Mouse (Mus musculus): ENCODE measurements at regions not wholly inside any gene's neighbourhood (a gene's known extent, or its start where the extent isn't known, plus 50 kb on each side); places are given as distances from the start of the nearest gene placed in this dataset.

DNA sequence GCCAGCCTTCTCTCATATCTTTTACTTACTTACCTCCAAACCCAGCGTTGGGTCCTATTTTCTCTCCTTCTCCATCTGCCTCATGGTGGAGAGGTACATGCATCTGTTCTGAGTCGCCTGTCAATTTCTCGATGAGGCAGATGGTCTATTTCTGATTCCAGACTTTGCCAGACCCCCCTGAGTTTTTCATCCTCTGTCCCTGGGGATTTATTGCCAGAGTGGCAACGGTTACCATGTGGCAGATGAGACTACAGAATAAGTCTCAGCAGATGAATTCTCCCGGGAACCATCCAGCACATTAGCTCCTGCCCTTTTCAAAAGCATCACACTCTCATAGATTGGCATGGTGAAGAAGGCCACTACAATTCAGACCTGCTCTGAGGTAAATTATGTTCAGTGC lies 819.7 kb upstream of the Acvr2a start:
- no peak overlapping the region for H3K27ac ChIP-seq (replicated peaks)
- no peak overlapping the region for H3K4me3 ChIP-seq (replicated peaks)
- no peak for ATAC-seq (ENCODE audit: low FRiP score)
- no peak overlapping the region for H3K9ac ChIP-seq (replicated peaks)
- no peak overlapping the region for H3K4me2 ChIP-seq
- 50% methylated on average over 5 of the region's 5 CpGs for WGBS
- H3K4me1 ChIP-seq: no peaks in the 10 kb centered on the region
- no peaks in the 10 kb centered on the region for H3K27me3 ChIP-seq (replicated peaks)
- H3K36me3 ChIP-seq: no peaks in the 10 kb centered on the region
- H3K9me3 ChIP-seq (replicated peaks): no peaks in the 10 kb centered on the region

- H3K4me3 ChIP-seq (replicated peaks): no peak overlapping the region
- H3K9ac ChIP-seq (replicated peaks): no peak overlapping the region
- H3K36me3 ChIP-seq: no peaks in the 10 kb centered on the region
- no peak for ATAC-seq (ENCODE audit: low FRiP score)
- 0 out of 2 replicates have a peak, but pooled peaks cover 3% of the 10 kb centered on the region for H3K4me1 ChIP-seq
- H3K9me3 ChIP-seq (replicated peaks): no peaks in the 10 kb centered on the region
- WGBS: 74% methylated on average over 6 of the region's 6 CpGs
- H3K4me2 ChIP-seq: no peak overlapping the region
- no peak overlapping the region for H3K27ac ChIP-seq (replicated peaks)
- H3K27me3 ChIP-seq (replicated peaks): no peaks in the 10 kb centered on the region
These were observed 812.7 kb upstream of the Acvr2a start for GRCm38 (mm10) chr2:48001230-48001629.

GRCm38 (mm10) chr2:48001800-48002507 lies 812.0 kb upstream of the Acvr2a start:
- peak; percentile 94 for ATAC-seq (ENCODE audit: low FRiP score)
- Histone ChIP-seq H3K27me3 (replicated peaks) (no peaks in the 10 kb centered on the region), H3K9ac (replicated peaks) (no peak overlapping the region), H3K4me1 (0 out of 2 replicates have a peak, but pooled peaks cover 3% of the 10 kb centered on the region), H3K27ac (replicated peaks) (no peak overlapping the region), H3K4me3 (replicated peaks) (no peak overlapping the region), H3K4me2 (peak overlapping the region; percentile 19; the same call in 1 of the 2 replicates), H3K9me3 (replicated peaks) (no peaks in the 10 kb centered on the region), H3K36me3 (no peaks in the 10 kb centered on the region)
- 39% methylated on average over 11 of the region's 11 CpGs for WGBS

DNA sequence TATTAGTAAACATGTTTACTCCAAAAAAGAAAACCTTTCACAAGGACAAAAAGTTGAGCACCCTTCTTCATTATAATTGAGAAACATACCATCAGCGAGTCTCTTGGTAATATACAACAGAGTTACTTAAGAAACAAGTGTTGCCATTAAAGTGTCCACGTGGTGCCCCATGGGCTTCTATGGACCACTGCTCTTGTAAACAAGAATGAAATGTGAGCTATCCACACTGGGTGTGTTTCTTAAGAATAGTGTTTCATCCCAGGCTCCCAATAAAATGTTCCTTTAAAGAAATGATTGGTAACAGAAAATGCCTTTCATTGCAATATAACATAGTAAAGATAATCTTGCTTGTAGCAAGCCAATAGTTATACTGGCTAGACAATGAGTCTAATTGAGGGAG lies 803.6 kb upstream of the Acvr2a start:
- no peak overlapping the region for H3K4me3 ChIP-seq (replicated peaks)
- no peak for ATAC-seq (ENCODE audit: low FRiP score)
- no peak overlapping the region for H3K27ac ChIP-seq (replicated peaks)
- 78% methylated on average over 2 of the region's 2 CpGs for WGBS
- no peaks in the 10 kb centered on the region for H3K4me1 ChIP-seq
- H3K4me2 ChIP-seq: no peak overlapping the region
- no peaks in the 10 kb centered on the region for H3K27me3 ChIP-seq (replicated peaks)
- no peak overlapping the region for H3K9ac ChIP-seq (replicated peaks)
- no peaks in the 10 kb centered on the region for H3K9me3 ChIP-seq (replicated peaks)
- H3K36me3 ChIP-seq: no peaks in the 10 kb centered on the region

GRCm38 (mm10) chr2:48027559-48027958 lies 786.4 kb upstream of the Acvr2a start:
- peak; percentile 63 for ATAC-seq (ENCODE audit: low FRiP score)
- Histone ChIP-seq H3K4me2 (no peak overlapping the region), H3K27me3 (replicated peaks) (no peaks in the 10 kb centered on the region), H3K4me3 (replicated peaks) (no peak overlapping the region), H3K27ac (replicated peaks) (no peak overlapping the region), H3K4me1 (no peaks in the 10 kb centered on the region), H3K9ac (replicated peaks) (no peak overlapping the region), H3K9me3 (replicated peaks) (no peaks in the 10 kb centered on the region), H3K36me3 (no peaks in the 10 kb centered on the region)
- WGBS: 64% methylated on average over 7 of the region's 7 CpGs

DNA sequence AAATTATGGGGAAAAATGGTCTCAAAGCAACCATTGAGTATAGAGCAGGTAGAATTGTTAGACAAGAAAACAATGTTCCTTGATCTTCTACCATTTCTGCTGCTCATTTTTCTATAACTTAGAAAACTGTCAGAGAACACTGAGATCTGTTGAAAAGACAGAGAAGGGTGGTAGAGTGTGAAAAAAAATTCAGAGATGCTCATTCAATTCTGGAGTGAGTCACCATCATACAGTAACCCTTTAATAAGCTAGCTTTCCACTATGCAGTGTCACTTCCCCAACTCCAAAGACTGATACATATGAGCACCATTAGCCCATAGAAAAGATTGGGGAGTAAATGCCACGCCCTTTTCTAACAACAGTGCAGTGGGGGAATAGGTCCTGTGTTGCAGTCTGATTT lies 752.5 kb upstream of the Acvr2a start:
- Histone ChIP-seq H3K9ac (replicated peaks) (no peak overlapping the region), H3K36me3 (no peaks in the 10 kb centered on the region), H3K9me3 (replicated peaks) (no peaks in the 10 kb centered on the region), H3K27me3 (replicated peaks) (no peaks in the 10 kb centered on the region), H3K27ac (replicated peaks) (no peak overlapping the region), H3K4me2 (no peak overlapping the region), H3K4me1 (no peaks in the 10 kb centered on the region), H3K4me3 (replicated peaks) (no peak overlapping the region)
- no peak for ATAC-seq (ENCODE audit: low FRiP score)
- WGBS: 66% methylated on average over 1 of the region's 1 CpGs

- Histone ChIP-seq H3K27ac (replicated peaks) (no peak overlapping the region), H3K9me3 (replicated peaks) (no peaks in the 10 kb centered on the region), H3K27me3 (replicated peaks) (no peaks in the 10 kb centered on the region), H3K9ac (replicated peaks) (no peak overlapping the region), H3K4me1 (no peaks in the 10 kb centered on the region), H3K4me3 (replicated peaks) (no peak overlapping the region), H3K36me3 (no peaks in the 10 kb centered on the region), H3K4me2 (no peak overlapping the region)
- no peak for ATAC-seq (ENCODE audit: low FRiP score)
- WGBS: 80% methylated on average over 9 of the region's 9 CpGs
These were observed 750.5 kb upstream of the Acvr2a start for GRCm38 (mm10) chr2:48063436-48063835.

DNA sequence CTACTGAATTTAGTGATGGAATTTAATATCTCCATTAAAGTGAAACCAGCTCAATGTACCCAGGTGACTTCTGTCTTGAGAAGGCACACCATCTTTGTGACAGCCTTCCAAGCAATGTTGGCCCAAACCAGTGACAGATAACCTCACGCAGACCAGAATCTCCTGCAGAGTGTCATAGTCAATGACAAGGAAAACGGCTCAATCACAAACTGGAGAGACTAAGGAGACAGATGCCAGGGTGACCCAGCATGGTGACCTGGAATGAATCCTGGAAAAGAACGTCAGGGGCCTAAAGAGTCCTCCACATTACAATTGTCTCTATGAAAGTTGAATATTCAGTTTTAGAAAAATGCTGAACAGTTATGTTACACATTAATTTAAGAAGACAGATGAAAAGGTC lies 748.7 kb upstream of the Acvr2a start:
- WGBS: 78% methylated on average over 3 of the region's 3 CpGs
- H3K36me3 ChIP-seq: no peaks in the 10 kb centered on the region
- no peak overlapping the region for H3K4me3 ChIP-seq (replicated peaks)
- no peak overlapping the region for H3K4me2 ChIP-seq
- H3K9ac ChIP-seq (replicated peaks): no peak overlapping the region
- H3K9me3 ChIP-seq (replicated peaks): no peaks in the 10 kb centered on the region
- no peaks in the 10 kb centered on the region for H3K27me3 ChIP-seq (replicated peaks)
- H3K4me1 ChIP-seq: no peaks in the 10 kb centered on the region
- H3K27ac ChIP-seq (replicated peaks): no peak overlapping the region
- ATAC-seq (ENCODE audit: low FRiP score): no peak

DNA sequence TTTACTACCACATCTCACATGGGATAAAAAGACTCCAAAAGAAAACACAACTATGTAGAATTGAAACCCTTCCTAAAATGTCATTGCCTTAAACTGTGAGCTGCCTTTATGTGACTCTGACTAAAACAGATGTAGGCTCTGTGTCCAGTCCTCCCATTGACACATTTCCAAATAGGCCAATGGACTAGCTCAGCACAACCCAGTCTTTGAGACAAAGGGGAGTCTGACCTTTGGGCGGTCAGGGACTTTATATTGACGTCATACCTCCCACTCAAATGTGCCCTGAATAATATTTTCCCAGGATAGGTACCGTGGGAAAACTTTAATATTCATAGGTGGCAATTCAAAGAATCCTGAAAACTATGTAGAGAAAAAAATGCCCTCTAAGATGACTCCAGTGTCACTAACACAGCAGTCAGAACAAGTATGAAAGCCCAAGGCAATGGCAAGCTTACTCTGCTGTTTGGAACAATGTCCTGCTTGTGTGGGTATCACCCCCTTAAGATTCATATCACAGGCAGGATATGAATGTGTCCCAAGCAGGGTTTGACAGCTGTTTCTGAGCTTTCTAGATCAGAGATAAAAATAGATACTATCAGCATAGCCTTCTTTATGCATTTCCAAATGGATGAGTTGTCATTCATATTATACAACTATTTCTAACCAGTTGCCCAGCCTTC lies 731.6 kb upstream of the Acvr2a start:
- Histone ChIP-seq H3K4me3 (replicated peaks) (no peak overlapping the region), H3K27me3 (replicated peaks) (no peaks in the 10 kb centered on the region), H3K27ac (replicated peaks) (no peak overlapping the region), H3K36me3 (no peaks in the 10 kb centered on the region), H3K4me1 (no peaks in the 10 kb centered on the region), H3K9me3 (replicated peaks) (no peaks in the 10 kb centered on the region), H3K9ac (replicated peaks) (no peak overlapping the region), H3K4me2 (no peak overlapping the region)
- WGBS: 61% methylated on average over 3 of the region's 3 CpGs
- ATAC-seq (ENCODE audit: low FRiP score): no peak

- ATAC-seq (ENCODE audit: low FRiP score): no peak; the same call in 1 of the 2 replicates
- no peak overlapping the region for H3K4me2 ChIP-seq
- 73% methylated on average over 1 of the region's 1 CpGs for WGBS
- no peaks in the 10 kb centered on the region for H3K36me3 ChIP-seq
- peaks cover 13% of the 10 kb centered on the region for H3K4me1 ChIP-seq
- H3K27me3 ChIP-seq (replicated peaks): no peaks in the 10 kb centered on the region
- no peaks in the 10 kb centered on the region for H3K9me3 ChIP-seq (replicated peaks)
- no peak overlapping the region for H3K4me3 ChIP-seq (replicated peaks)
- no peak overlapping the region for H3K9ac ChIP-seq (replicated peaks)
- no peak overlapping the region for H3K27ac ChIP-seq (replicated peaks)
These were observed 715.6 kb upstream of the Acvr2a start for GRCm38 (mm10) chr2:48098287-48098686.

- peaks cover 13% of the 10 kb centered on the region for H3K4me1 ChIP-seq
- no peaks in the 10 kb centered on the region for H3K27me3 ChIP-seq (replicated peaks)
- H3K9ac ChIP-seq (replicated peaks): no peak overlapping the region
- H3K27ac ChIP-seq (replicated peaks): peak overlapping the region; percentile 63; the same call in 1 of the 2 replicates
- whole genome bisulfite sequencing: 9% methylated on average over 8 of the region's 8 CpGs
- H3K4me2 ChIP-seq: no peak overlapping the region
- no peak overlapping the region for H3K4me3 ChIP-seq (replicated peaks)
- ATAC-seq (ENCODE audit: low FRiP score): peak; percentile 68
- H3K36me3 ChIP-seq: no peaks in the 10 kb centered on the region
- no peaks in the 10 kb centered on the region for H3K9me3 ChIP-seq (replicated peaks)
These were observed 714.9 kb upstream of the Acvr2a start for GRCm38 (mm10) chr2:48098931-48099531.

DNA sequence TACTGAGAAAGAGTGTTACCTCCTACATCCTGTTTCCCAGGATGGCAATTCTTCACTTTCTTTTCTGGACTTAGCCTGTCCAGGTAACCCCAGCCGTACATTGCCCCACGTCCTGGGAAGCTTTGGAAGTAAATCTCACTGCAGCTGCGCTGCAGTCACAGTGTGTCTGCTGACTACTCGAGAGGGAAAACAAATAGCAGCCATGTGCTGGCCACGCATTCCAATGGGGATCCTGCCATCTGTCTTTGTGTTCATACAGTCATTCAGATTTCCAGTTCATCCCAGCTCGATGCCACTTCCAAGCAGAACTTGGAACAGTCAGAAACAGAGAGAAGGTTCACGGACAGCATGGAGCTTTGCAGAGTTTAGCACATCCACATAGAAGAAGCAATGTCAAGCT lies 690.2 kb upstream of the Acvr2a start:
- Histone ChIP-seq H3K9ac (replicated peaks) (no peak overlapping the region), H3K4me3 (replicated peaks) (no peak overlapping the region), H3K36me3 (no peaks in the 10 kb centered on the region), H3K9me3 (replicated peaks) (no peaks in the 10 kb centered on the region), H3K27me3 (replicated peaks) (no peaks in the 10 kb centered on the region), H3K27ac (replicated peaks) (no peak overlapping the region), H3K4me2 (no peak overlapping the region), H3K4me1 (no peaks in the 10 kb centered on the region)
- ATAC-seq (ENCODE audit: low FRiP score): no peak
- WGBS: 25% methylated on average over 7 of the region's 7 CpGs

Data from neural tube, embryonic 15.5 days (tissue).